Mouse (Mus musculus) A20 (cell line): ENCODE data around the gene Vps35l.

Experiments
- DNase-seq: peaks from one replicate; pipeline ENCODE4 v3.0.0-alpha.2; 2011; ENCODE audit warnings: low read depth, low spot score

Vps35l gene

GRCm38 (mm10) chr7:118733225-118733624, 6.8 kb upstream of the Vps35l start:
- DNase-seq: no peak

DNA sequence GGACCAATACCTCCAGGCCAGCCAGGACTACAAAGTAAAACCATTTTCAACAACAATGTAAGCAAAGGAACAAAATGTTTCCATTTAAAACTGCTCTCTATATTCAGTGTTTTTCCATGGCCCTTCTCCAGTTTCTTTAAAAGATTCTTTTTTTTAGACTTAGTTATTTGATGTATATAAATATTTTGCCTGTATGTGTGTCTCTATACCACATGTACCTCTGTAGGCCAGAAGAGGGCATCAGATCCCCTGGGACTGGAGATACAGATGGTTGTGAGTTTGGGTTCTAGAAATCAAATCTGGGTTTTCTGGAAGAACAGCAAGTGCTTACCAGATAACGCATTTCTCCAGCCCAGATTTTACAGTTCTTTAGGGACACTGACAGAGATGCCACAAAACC, 1.3 kb upstream of the Vps35l start:
- DNase-seq: peak; percentile 41

- peak; percentile 94 for DNase-seq
These were observed 709 bp downstream of the Vps35l start for GRCm38 (mm10) chr7:118740532-118741338.

- DNase-seq: peak; percentile 11
These were observed 2.3 kb downstream of the Vps35l start for GRCm38 (mm10) chr7:118742278-118742677.

DNA sequence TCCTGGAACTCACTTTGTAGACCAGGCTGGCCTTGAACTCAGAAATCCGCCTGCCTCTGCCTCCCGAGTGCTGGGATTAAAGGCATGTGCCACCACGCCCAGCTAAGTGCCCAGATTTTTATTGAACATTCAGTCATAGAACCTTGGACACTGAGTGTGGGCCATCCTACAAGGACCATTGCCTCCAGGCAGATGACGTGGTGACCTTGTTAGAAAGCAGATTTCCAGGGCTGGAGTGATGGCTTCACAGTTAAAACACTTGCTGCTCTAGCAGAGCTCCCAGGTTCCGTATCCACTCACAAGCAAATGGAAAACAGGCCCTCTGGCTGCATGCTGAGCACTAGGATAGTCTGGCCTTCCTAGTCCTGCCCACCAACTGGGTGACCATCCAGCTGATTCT, 4.7 kb downstream of the Vps35l start:
- no peak for DNase-seq

GRCm38 (mm10) chr7:118747891-118748672, 8.1 kb downstream of the Vps35l start:
- no peak for DNase-seq

GRCm38 (mm10) chr7:118749706-118750105, 9.7 kb downstream of the Vps35l start:
- DNase-seq: no peak

- DNase-seq: no peak
These were observed 11.6 kb downstream of the Vps35l start for GRCm38 (mm10) chr7:118751625-118752024.

GRCm38 (mm10) chr7:118755756-118756155, 15.7 kb downstream of the Vps35l start:
- no peak for DNase-seq

DNA sequence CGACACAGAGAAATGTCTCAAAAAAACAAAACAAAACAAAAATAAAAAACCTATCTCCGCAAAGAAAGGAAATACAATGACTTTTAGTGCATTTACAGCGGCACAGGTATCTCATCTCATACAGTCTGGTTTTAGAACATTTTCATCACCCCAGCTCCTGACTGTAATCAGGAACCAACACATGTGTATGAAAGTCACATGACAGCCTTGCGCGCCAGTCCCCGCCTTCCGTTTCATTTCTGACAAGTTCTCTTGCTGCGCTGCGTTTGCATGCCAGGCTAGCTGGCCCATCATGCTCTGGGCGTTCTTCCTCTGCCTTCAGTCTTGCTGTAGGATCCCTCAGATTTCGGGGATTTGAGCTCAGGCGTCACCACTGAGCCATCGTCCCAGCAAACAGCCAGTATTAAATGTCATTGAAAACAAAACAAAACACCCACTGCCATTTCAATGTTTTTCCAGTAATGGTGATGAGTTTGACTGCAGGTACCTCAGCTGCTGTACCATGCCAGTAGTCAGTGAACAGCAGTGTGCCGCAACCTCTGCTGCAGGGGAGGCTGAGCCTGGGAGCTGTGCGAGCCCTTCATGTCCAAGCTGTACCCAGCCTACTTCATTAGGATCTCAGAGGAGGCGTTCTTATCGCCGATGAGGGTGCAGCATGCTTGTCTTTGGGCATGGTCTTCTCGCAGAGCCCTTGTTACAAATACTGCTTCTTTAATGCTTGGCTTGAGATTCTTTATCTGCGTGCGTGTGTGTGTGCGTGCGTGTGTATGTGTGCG, 16.7 kb downstream of the Vps35l start:
- DNase-seq: no peak

- DNase-seq: no peak
These were observed 18.3 kb downstream of the Vps35l start for GRCm38 (mm10) chr7:118758369-118758768.

GRCm38 (mm10) chr7:118759372-118759771, 19.3 kb downstream of the Vps35l start:
- DNase-seq: no peak

GRCm38 (mm10) chr7:118763939-118764338, 23.9 kb downstream of the Vps35l start:
- DNase-seq: no peak

GRCm38 (mm10) chr7:118764725-118765124, 24.7 kb downstream of the Vps35l start:
- no peak for DNase-seq

DNA sequence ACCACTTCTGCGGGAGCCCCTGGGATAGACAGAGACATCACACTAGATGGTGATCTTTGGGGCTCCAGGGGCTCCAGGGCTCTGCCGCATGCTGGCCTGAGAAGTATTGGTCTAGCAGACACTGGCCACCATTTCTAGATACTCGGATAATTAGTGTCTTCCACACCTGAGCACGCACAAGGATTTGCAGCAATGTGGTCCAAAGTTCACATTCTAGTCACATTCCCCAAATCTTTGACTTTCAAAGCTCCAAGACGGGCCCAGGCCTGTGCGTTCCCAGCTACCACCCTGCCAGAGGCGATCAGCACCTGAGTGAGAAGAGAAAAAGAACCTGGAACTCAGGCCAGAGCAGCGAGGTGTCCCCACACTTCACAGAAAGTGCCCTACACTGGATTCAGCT, 25.6 kb downstream of the Vps35l start:
- no peak for DNase-seq

GRCm38 (mm10) chr7:118766119-118766833, 26.2 kb downstream of the Vps35l start:
- peak; percentile 64 for DNase-seq

GRCm38 (mm10) chr7:118766834-118767224, 26.8 kb downstream of the Vps35l start:
- no peak for DNase-seq

GRCm38 (mm10) chr7:118769208-118769607, 29.2 kb downstream of the Vps35l start:
- DNase-seq: no peak

GRCm38 (mm10) chr7:118769655-118770054, 29.6 kb downstream of the Vps35l start:
- DNase-seq: no peak

DNA sequence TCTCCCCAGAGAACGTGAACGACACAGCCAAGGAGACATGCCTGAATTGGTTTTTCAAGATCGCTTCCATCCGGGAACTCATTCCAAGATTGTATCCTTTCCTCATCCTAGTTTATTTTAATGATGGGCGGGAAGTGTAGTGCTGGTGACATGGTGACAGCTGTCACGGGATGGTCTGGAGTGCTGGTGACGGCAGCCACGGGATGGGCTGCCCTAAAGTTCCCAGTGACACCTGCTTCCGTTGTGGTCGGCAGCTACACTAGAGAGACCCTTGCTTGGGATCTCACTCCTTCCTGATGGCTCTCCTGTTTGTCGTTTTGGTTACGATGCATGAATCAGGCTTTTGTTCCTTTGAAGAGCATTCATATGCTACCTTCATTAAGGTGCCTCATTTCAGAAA, 33.0 kb downstream of the Vps35l start:
- no peak for DNase-seq

- no peak for DNase-seq
These were observed 36.0 kb downstream of the Vps35l start for GRCm38 (mm10) chr7:118775991-118776390.
